In genomic region chr5:142649460-142650050, GRCm38 (mm10) we compare ENCODE assay signal across 16 mouse cellular contexts. TPM values are rescaled to one million over a fixed set of nuclear protein-coding genes. Genes with fewer than 3 reads are reported as not detected.
DNase-seq lines count a peak whose midpoint lies in the region; ATAC-seq and TF ChIP-seq lines count a peak whose summit lies in the region.
"Had no signal": no experiment of that assay in that cellular context is flagged by ENCODE, and none has a peak within 500 bp of the region (broad histone marks: within the 10 kb centered on the region; RNA-seq: fewer than 3 reads in every experiment).

No protein-coding gene starts in this region.

- peak overlapping the region; percentile 64; the same call in 1 of the 2 replicates for H3K27ac ChIP-seq in hindbrain, embryonic 10.5 days
- H3K27ac ChIP-seq in hindbrain, embryonic 11.5 days (ENCODE audit: low read depth, low read length), result no peak overlapping the region
- H3K27ac ChIP-seq in liver, adult 2 months (replicated peaks; ENCODE audit: insufficient read depth, low read depth, low read length), result no peak overlapping the region
- H3K27ac ChIP-seq in liver, embryonic 16.5 days (ENCODE audit: low read length), result peak overlapping the region; percentile 86
- H3K27ac ChIP-seq: neural tube, embryonic 12.5 days had no signal

- ATAC-seq in hindbrain, embryonic 11.5 days (ENCODE audit: low FRiP score), result no peak
- 0 out of 2 replicates have a peak, but pooled peaks have one; percentile 4 for ATAC-seq in erythroid progenitor cell, adult 5-6 weeks (replicated peaks; ENCODE audit: low FRiP score, poor library complexity, severe bottlenecking)
- no peak for ATAC-seq in liver, embryonic 16.5 days (ENCODE audit: low read depth)

- no peak overlapping the region for H3K4me2 ChIP-seq in hindbrain, embryonic 11.5 days (replicated peaks; ENCODE audit: low read depth, low read length)
- H3K4me2 ChIP-seq in liver, embryonic 16.5 days (ENCODE audit: low read depth, low read length), result peak overlapping the region; percentile 51
- H3K4me2 ChIP-seq: neural tube, embryonic 12.5 days had no signal

- DNase-seq in hindbrain, embryonic 10.5 days (ENCODE audit: low spot score), result no peak
- DNase-seq in hindbrain, embryonic 11.5 days (ENCODE audit: low spot score), result no peak
- DNase-seq in liver, adult 2 months (ENCODE audit: extremely low read depth, low read depth, low spot score), result peak; percentile 69
- no peak for DNase-seq in liver
- DNase-seq in spleen, postnatal 14 days (ENCODE audit: low spot score in 2 of 2), result no peak
- DNase-seq in gastrocnemius, adult 8-10 months (ENCODE audit: low spot score in 2 of 2), result no peak
- DNase-seq: adrenal gland, adult 8-10 months; heart, postnatal 14 days; left cerebral cortex, postnatal 4 days; lung, postnatal 4 days; right cerebral cortex, adult 18-20 months had no signal

- H3K4me3 ChIP-seq in hindbrain, embryonic 10.5 days, result peak overlapping the region; percentile 3; the same call in 1 of the 2 replicates
- H3K4me3 ChIP-seq in hindbrain, embryonic 11.5 days (ENCODE audit: low read depth, low read length), result no peak overlapping the region
- no peak overlapping the region for H3K4me3 ChIP-seq in liver, adult 2 months (ENCODE audit: insufficient read depth, low read depth, low read length)
- no peak overlapping the region for H3K4me3 ChIP-seq in liver, embryonic 16.5 days (ENCODE audit: low read depth, low read length)
- H3K4me3 ChIP-seq: neural tube, embryonic 12.5 days had no signal

- H3K36me3 ChIP-seq in hindbrain, embryonic 10.5 days, result peaks cover 28% of the 10 kb centered on the region
- H3K36me3 ChIP-seq in hindbrain, embryonic 11.5 days (ENCODE audit: control insufficient read depth, insufficient read depth, low read length), result no peaks in the 10 kb centered on the region
- H3K36me3 ChIP-seq in liver, adult 2 months (ENCODE audit: control insufficient read depth, insufficient read depth, low read length), result peaks cover 3% of the 10 kb centered on the region; the same call in 1 of the 2 replicates
- H3K36me3 ChIP-seq in liver, embryonic 16.5 days (ENCODE audit: control insufficient read depth, insufficient read depth), result peaks cover 3% of the 10 kb centered on the region

- no peaks in the 10 kb centered on the region for H3K9me3 ChIP-seq in hindbrain, embryonic 10.5 days
- H3K9me3 ChIP-seq in hindbrain, embryonic 11.5 days (ENCODE audit: control insufficient read depth, low read length), result no peaks in the 10 kb centered on the region
- H3K9me3 ChIP-seq in liver, embryonic 16.5 days (replicated peaks; ENCODE audit: control insufficient read depth, low read length), result no peaks in the 10 kb centered on the region
- H3K9me3 ChIP-seq: neural tube, embryonic 12.5 days had no signal

- no peak for TF ChIP-seq CTCF in liver, adult 2 months (IDR thresholded peaks at IDR 0.05; ENCODE audit: low read depth, low read length)

- WGBS in hindbrain, embryonic 10.5 days, result 89% methylated on average over 4 of the region's 4 CpGs
- WGBS in hindbrain, embryonic 11.5 days, result 90% methylated on average over 4 of the region's 4 CpGs
- WGBS in liver, adult 2 months, result 74% methylated on average over 4 of the region's 4 CpGs
- WGBS in liver, embryonic 16.5 days (ENCODE audit: insufficient replicate concordance), result 76% methylated on average over 4 of the region's 4 CpGs

- peaks cover 12% of the 10 kb centered on the region for H3K4me1 ChIP-seq in hindbrain, embryonic 10.5 days (replicated peaks)
- no peaks in the 10 kb centered on the region; the same call in 1 of the 2 replicates for H3K4me1 ChIP-seq in hindbrain, embryonic 11.5 days (replicated peaks; ENCODE audit: control insufficient read depth, insufficient read depth, low read length)
- H3K4me1 ChIP-seq in liver, adult 2 months (ENCODE audit: control insufficient read depth, insufficient read depth, low read length), result peaks cover 22% of the 10 kb centered on the region
- H3K4me1 ChIP-seq in liver, embryonic 16.5 days (ENCODE audit: control insufficient read depth, low read depth, low read length), result peaks cover 58% of the 10 kb centered on the region

- TF ChIP-seq POLR2A in liver, adult 2 months (IDR thresholded peaks at IDR 0.05; ENCODE audit: extremely low read depth, insufficient read depth, low read length), result no peak

- no peak overlapping the region for H3K9ac ChIP-seq in hindbrain, embryonic 11.5 days (ENCODE audit: low read depth, low read length)
- no peak overlapping the region for H3K9ac ChIP-seq in liver, adult 2 months (ENCODE audit: low read depth, low read length)
- H3K9ac ChIP-seq in liver, embryonic 16.5 days (ENCODE audit: low read depth, low read length), result peak overlapping the region; percentile 57; the same call in 1 of the 2 replicates
- H3K9ac ChIP-seq: neural tube, embryonic 12.5 days had no signal

- peaks cover 16% of the 10 kb centered on the region; the same call in 1 of the 2 replicates for H3K79me2 ChIP-seq in liver, adult 2 months (ENCODE audit: control insufficient read depth, insufficient read depth, low read length)

- H3K27me3 ChIP-seq in hindbrain, embryonic 10.5 days (ENCODE audit: insufficient read depth, poor library complexity, severe bottlenecking), result no peaks in the 10 kb centered on the region
- no peaks in the 10 kb centered on the region for H3K27me3 ChIP-seq in hindbrain, embryonic 11.5 days (ENCODE audit: control insufficient read depth, insufficient read depth, low read length)
- no peaks in the 10 kb centered on the region for H3K27me3 ChIP-seq in liver, adult 2 months (ENCODE audit: control insufficient read depth, insufficient read depth, low read length)
- H3K27me3 ChIP-seq in liver, embryonic 16.5 days (ENCODE audit: control insufficient read depth, insufficient read depth, low read depth, low read length), result no peaks in the 10 kb centered on the region
- H3K27me3 ChIP-seq: neural tube, embryonic 12.5 days had no signal

RNA-seq across cellular contexts. Expression of gene Wipi2, which starts 22.1 kb away (rescaled TPM):
- 55.6 and 61.6 TPM in 2 replicates for polyA plus RNA-seq in hindbrain, embryonic 10.5 days (2016; fragmentation: Nextera tagmentation; extraction: Ambion mirVana)
- polyA plus RNA-seq in hindbrain, embryonic 11.5 days (2014; fragmentation: Nextera tagmentation; extraction: Ambion mirVana), result 43.3 and 52.0 TPM in 2 replicates
- total RNA-seq in liver, adult 2 months (2014; rRNA removed), result 43.9 and 46.5 TPM in 2 replicates
- polyA plus RNA-seq in liver, adult 2 months (2012; rRNA removed), result 35.9 and 39.2 TPM in 2 replicates
- 42.9 and 54.5 TPM in 2 replicates for total RNA-seq in erythroid progenitor cell, adult 5-6 weeks (2015; ENCODE audit: low replicate concordance)
- total RNA-seq in erythroid progenitor cell, adult 5-6 weeks (2017; ENCODE audit: low replicate concordance), result 67.9 and 91.3 TPM in 2 replicates
- polyA plus RNA-seq in liver, embryonic 16.5 days (2015; fragmentation: Nextera tagmentation; extraction: Ambion mirVana), result 29.3 and 32.2 TPM in 2 replicates
- total RNA-seq in gastrocnemius, adult 8-10 months (2022), result 10 to 100 TPM; 27.1 to 33.4 (median 29.2) TPM

RNA-seq across cellular contexts. Expression of gene Mmd2, which starts 41.0 kb away (rescaled TPM):
- polyA plus RNA-seq in hindbrain, embryonic 10.5 days (2016; fragmentation: Nextera tagmentation; extraction: Ambion mirVana), result 4.3 and 4.7 TPM in 2 replicates
- 5.0 TPM in 2 replicates for polyA plus RNA-seq in hindbrain, embryonic 11.5 days (2014; fragmentation: Nextera tagmentation; extraction: Ambion mirVana)
- 9.8 and 37.1 TPM in 2 replicates for total RNA-seq in liver, adult 2 months (2014; rRNA removed)
- 13.1 and 27.6 TPM in 2 replicates for polyA plus RNA-seq in liver, adult 2 months (2012; rRNA removed)
- not detected in 2 replicates for total RNA-seq in erythroid progenitor cell, adult 5-6 weeks (2015; ENCODE audit: low replicate concordance)
- total RNA-seq in erythroid progenitor cell, adult 5-6 weeks (2017; ENCODE audit: low replicate concordance), result not detected in 2 replicates
- polyA plus RNA-seq in liver, embryonic 16.5 days (2015; fragmentation: Nextera tagmentation; extraction: Ambion mirVana), result 19.3 and 20.6 TPM in 2 replicates
- total RNA-seq in gastrocnemius, adult 8-10 months (2022), result under 1 TPM in 1 of 4 experiments, not detected in 3; 0.40 TPM
- total RNA-seq: common myeloid progenitor, adult 5-6 weeks; granulocyte monocyte progenitor cell, adult 5-6 weeks had no signal

RNA-seq across cellular contexts. Expression of gene Slc29a4, which starts 42.8 kb away (rescaled TPM):
- 21.8 and 42.3 TPM in 2 replicates for polyA plus RNA-seq in hindbrain, embryonic 10.5 days (2016; fragmentation: Nextera tagmentation; extraction: Ambion mirVana)
- polyA plus RNA-seq in hindbrain, embryonic 11.5 days (2014; fragmentation: Nextera tagmentation; extraction: Ambion mirVana), result 24.1 and 24.7 TPM in 2 replicates
- not detected in 2 replicates for total RNA-seq in liver, adult 2 months (2014; rRNA removed)
- 0.02 and 0.04 TPM in 2 replicates for polyA plus RNA-seq in liver, adult 2 months (2012; rRNA removed)
- total RNA-seq in erythroid progenitor cell, adult 5-6 weeks (2015; ENCODE audit: low replicate concordance), result not detected in 2 replicates
- not detected in 2 replicates for total RNA-seq in erythroid progenitor cell, adult 5-6 weeks (2017; ENCODE audit: low replicate concordance)
- polyA plus RNA-seq in liver, embryonic 16.5 days (2015; fragmentation: Nextera tagmentation; extraction: Ambion mirVana), result 0.09 and 0.21 TPM in 2 replicates
- total RNA-seq in gastrocnemius, adult 8-10 months (2022), result under 1 TPM in 1 of 4 experiments, not detected in 3; 0.29 TPM
- total RNA-seq: common myeloid progenitor, adult 5-6 weeks; granulocyte monocyte progenitor cell, adult 5-6 weeks had no signal

Comparison
In these comparisons a context has a peak if more than half of its experiments do, and no peak if none do; other contexts are left out.
1. H3K27ac ChIP-seq: peak in hindbrain, embryonic 10.5 days (single experiment) and liver, embryonic 16.5 days (single experiment); none in hindbrain, embryonic 11.5 days (single experiment) and liver, adult 2 months (single experiment).
2. RNA of gene Slc29a4, which starts 42.8 kb away (polyA plus RNA-seq): 21.8 to 42.3 TPM in hindbrain, embryonic 10.5 days and 24.1 to 24.7 TPM in hindbrain, embryonic 11.5 days; 0.09 to 0.21 TPM in liver, embryonic 16.5 days and 0.02 to 0.04 TPM in liver, adult 2 months; every median in the first group is over 10 times any median in the second.